Mouse (Mus musculus): ENCODE measurements at regions not wholly inside any gene's neighbourhood (a gene's known extent, or its start where the extent isn't known, plus 50 kb on each side); places are given as distances from the start of the nearest gene placed in this dataset.

GRCm38 (mm10) chr2:51840808-51841207 lies 94.2 kb downstream of the Rbm43 start:
- WGBS: 71% methylated on average over 3 of the region's 3 CpGs
- H3K4me2 ChIP-seq (replicated peaks): no peak overlapping the region
- no peak for ATAC-seq (ENCODE audit: low FRiP score)

GRCm38 (mm10) chr2:51844831-51845230 lies 90.1 kb downstream of the Rbm43 start:
- DNase-seq (ENCODE audit: low spot score) (no peak), ATAC-seq (ENCODE audit: low FRiP score) (no peak)
- Histone ChIP-seq H3K36me3 (replicated peaks; ENCODE audit: control insufficient read depth, insufficient read depth) (no peaks in the 10 kb centered on the region), H3K4me2 (replicated peaks) (no peak overlapping the region), H3K27ac (no peak overlapping the region), H3K27me3 (ENCODE audit: control insufficient read depth, insufficient read depth, low read length) (no peaks in the 10 kb centered on the region), H3K4me3 (replicated peaks; ENCODE audit: low read length) (no peak overlapping the region), H3K9ac (no peak overlapping the region), H3K4me1 (replicated peaks; ENCODE audit: control insufficient read depth, insufficient read depth, low read length) (no peaks in the 10 kb centered on the region), H3K9me3 (ENCODE audit: control insufficient read depth, low read length) (no peaks in the 10 kb centered on the region)
- 89% methylated on average over 8 of the region's 8 CpGs for WGBS

More at GRCm38 (mm10) chr2:51840808-51841207, 94.2 kb downstream of the Rbm43 start:
- Histone ChIP-seq H3K9ac (no peak overlapping the region), H3K4me1 (replicated peaks; ENCODE audit: control insufficient read depth, insufficient read depth, low read length) (no peaks in the 10 kb centered on the region), H3K27me3 (ENCODE audit: control insufficient read depth, insufficient read depth, low read length) (no peaks in the 10 kb centered on the region), H3K9me3 (ENCODE audit: control insufficient read depth, low read length) (no peaks in the 10 kb centered on the region), H3K4me3 (replicated peaks; ENCODE audit: low read length) (no peak overlapping the region), H3K36me3 (replicated peaks; ENCODE audit: control insufficient read depth, insufficient read depth) (no peaks in the 10 kb centered on the region), H3K27ac (no peak overlapping the region)
- DNase-seq (ENCODE audit: low spot score): peak; percentile 55

DNA sequence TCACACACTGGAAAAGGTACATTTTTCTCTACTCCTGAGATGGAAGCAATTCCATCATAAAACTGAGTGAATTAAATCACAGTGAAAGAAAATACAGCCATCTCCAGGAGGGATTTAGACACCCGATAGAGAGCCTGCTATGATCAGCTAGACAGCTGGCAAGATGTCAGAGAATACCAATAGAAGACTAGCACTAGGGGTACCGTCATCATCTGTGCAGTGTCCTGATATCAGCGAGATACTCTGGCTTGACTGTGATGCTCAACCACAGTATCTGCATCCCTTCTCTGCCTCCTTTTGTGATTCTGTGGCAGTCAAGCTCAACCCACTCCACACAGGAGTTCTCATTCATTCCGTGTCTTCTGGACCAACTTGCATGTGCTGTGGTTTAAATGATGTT lies 87.4 kb downstream of the Rbm43 start:
- no peak overlapping the region for H3K4me3 ChIP-seq (replicated peaks; ENCODE audit: low read length)
- no peaks in the 10 kb centered on the region for H3K9me3 ChIP-seq (ENCODE audit: control insufficient read depth, low read length)
- DNase-seq (ENCODE audit: low spot score) (peak; percentile 27), ATAC-seq (ENCODE audit: low FRiP score) (no peak)
- H3K9ac ChIP-seq: no peak overlapping the region
- H3K4me1 ChIP-seq (replicated peaks; ENCODE audit: control insufficient read depth, insufficient read depth, low read length): no peaks in the 10 kb centered on the region
- H3K27me3 ChIP-seq (ENCODE audit: control insufficient read depth, insufficient read depth, low read length): no peaks in the 10 kb centered on the region
- 43% methylated on average over 4 of the region's 4 CpGs for WGBS
- no peak overlapping the region for H3K4me2 ChIP-seq (replicated peaks)
- no peak overlapping the region for H3K27ac ChIP-seq
- no peaks in the 10 kb centered on the region for H3K36me3 ChIP-seq (replicated peaks; ENCODE audit: control insufficient read depth, insufficient read depth)

DNA sequence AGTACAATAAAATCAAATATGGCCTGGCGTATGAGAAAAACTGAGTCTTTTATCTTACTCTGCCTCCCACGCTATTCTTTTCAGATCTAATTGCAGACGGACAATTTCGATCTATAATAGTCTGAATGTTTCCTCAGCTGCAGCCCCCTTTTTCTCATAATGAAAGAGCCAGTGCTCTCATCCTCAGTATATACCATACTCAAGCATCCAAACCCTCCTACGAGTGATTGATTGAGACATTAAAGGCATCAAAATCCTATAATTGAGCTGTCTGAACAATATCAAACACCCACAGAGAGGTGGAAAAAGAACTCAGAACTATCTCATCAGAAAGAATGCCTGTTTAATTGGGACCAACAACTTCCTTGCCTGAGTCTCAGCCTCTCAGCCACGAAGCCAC lies 87.0 kb downstream of the Rbm43 start:
- ATAC-seq (ENCODE audit: low FRiP score) (no peak), DNase-seq (ENCODE audit: low spot score) (no peak)
- Histone ChIP-seq H3K9ac (no peak overlapping the region), H3K27me3 (ENCODE audit: control insufficient read depth, insufficient read depth, low read length) (no peaks in the 10 kb centered on the region), H3K27ac (no peak overlapping the region), H3K4me1 (replicated peaks; ENCODE audit: control insufficient read depth, insufficient read depth, low read length) (no peaks in the 10 kb centered on the region), H3K36me3 (replicated peaks; ENCODE audit: control insufficient read depth, insufficient read depth) (no peaks in the 10 kb centered on the region), H3K9me3 (ENCODE audit: control insufficient read depth, low read length) (no peaks in the 10 kb centered on the region), H3K4me2 (replicated peaks) (no peak overlapping the region), H3K4me3 (replicated peaks; ENCODE audit: low read length) (no peak overlapping the region)
- 68% methylated on average over 6 of the region's 6 CpGs for WGBS

DNA sequence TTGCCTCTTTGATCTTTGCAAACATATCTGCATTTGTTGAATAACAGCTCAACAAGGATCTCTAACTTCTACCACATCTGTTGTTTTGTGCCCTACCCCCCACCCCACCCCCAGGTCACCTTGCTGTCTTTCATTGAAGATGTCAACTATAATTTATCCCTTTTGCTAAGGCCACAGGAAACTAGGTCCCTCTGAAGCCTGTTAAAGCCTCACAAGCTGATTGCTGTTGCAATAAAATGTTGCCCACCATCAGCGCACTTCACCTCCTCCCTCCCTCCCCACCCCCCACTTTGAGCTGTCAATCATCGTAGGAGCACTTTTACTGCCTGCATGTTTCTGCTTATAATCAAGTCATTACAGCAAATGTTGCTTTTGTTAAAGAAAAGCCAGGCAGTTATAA lies 86.5 kb downstream of the Rbm43 start:
- Histone ChIP-seq H3K27me3 (ENCODE audit: control insufficient read depth, insufficient read depth, low read length) (no peaks in the 10 kb centered on the region), H3K4me3 (replicated peaks; ENCODE audit: low read length) (no peak overlapping the region), H3K9me3 (ENCODE audit: control insufficient read depth, low read length) (no peaks in the 10 kb centered on the region), H3K36me3 (replicated peaks; ENCODE audit: control insufficient read depth, insufficient read depth) (no peaks in the 10 kb centered on the region), H3K27ac (no peak overlapping the region), H3K4me2 (replicated peaks) (no peak overlapping the region), H3K9ac (no peak overlapping the region), H3K4me1 (replicated peaks; ENCODE audit: control insufficient read depth, insufficient read depth, low read length) (no peaks in the 10 kb centered on the region)
- WGBS: 46% methylated on average over 2 of the region's 2 CpGs
- DNase-seq (ENCODE audit: low spot score): no peak
- no peak for ATAC-seq (ENCODE audit: low FRiP score)

GRCm38 (mm10) chr2:51850581-51850980 lies 84.4 kb downstream of the Rbm43 start:
- Histone ChIP-seq H3K9ac (no peak overlapping the region), H3K4me3 (replicated peaks; ENCODE audit: low read length) (no peak overlapping the region), H3K27me3 (ENCODE audit: control insufficient read depth, insufficient read depth, low read length) (no peaks in the 10 kb centered on the region), H3K27ac (no peak overlapping the region), H3K9me3 (ENCODE audit: control insufficient read depth, low read length) (no peaks in the 10 kb centered on the region), H3K4me1 (replicated peaks; ENCODE audit: control insufficient read depth, insufficient read depth, low read length) (no peaks in the 10 kb centered on the region), H3K36me3 (replicated peaks; ENCODE audit: control insufficient read depth, insufficient read depth) (no peaks in the 10 kb centered on the region), H3K4me2 (replicated peaks) (no peak overlapping the region)
- DNase-seq (ENCODE audit: low spot score): no peak
- WGBS: 86% methylated on average over 9 of the region's 9 CpGs
- ATAC-seq (ENCODE audit: low FRiP score): no peak

- no peaks in the 10 kb centered on the region for H3K4me1 ChIP-seq (replicated peaks; ENCODE audit: control insufficient read depth, insufficient read depth, low read length)
- WGBS: 91% methylated on average over 7 of the region's 7 CpGs
- H3K27me3 ChIP-seq (ENCODE audit: control insufficient read depth, insufficient read depth, low read length): no peaks in the 10 kb centered on the region
- no peak overlapping the region for H3K4me3 ChIP-seq (replicated peaks; ENCODE audit: low read length)
- ATAC-seq (ENCODE audit: low FRiP score) (no peak), DNase-seq (ENCODE audit: low spot score) (no peak)
- H3K27ac ChIP-seq: no peak overlapping the region
- no peak overlapping the region for H3K9ac ChIP-seq
- H3K9me3 ChIP-seq (ENCODE audit: control insufficient read depth, low read length): no peaks in the 10 kb centered on the region
- no peak overlapping the region for H3K4me2 ChIP-seq (replicated peaks)
- no peaks in the 10 kb centered on the region for H3K36me3 ChIP-seq (replicated peaks; ENCODE audit: control insufficient read depth, insufficient read depth)
Observed at GRCm38 (mm10) chr2:51851711-51852110, 83.3 kb downstream of the Rbm43 start.

DNA sequence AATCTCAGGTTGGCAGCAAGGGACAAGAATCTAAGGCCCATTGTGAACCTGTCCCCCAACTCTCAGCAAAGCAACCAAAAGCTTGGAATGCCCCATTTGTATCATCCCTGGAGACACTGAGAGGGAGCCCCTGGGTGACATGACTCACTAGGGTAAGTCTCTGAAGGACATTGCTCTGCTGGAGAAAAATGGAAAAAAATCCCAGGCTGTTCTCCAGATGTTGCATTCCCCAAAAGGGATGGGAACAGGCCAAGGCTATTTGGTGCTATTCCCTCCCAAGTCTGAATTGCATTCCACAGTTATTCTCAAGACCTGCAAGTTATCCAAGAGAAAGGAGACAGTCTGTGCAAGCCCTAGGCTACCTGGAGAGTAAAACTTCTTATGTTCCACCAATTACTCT lies 77.7 kb downstream of the Rbm43 start:
- no peak overlapping the region for H3K27ac ChIP-seq
- DNase-seq (ENCODE audit: low spot score) (no peak), ATAC-seq (ENCODE audit: low FRiP score) (no peak)
- no peaks in the 10 kb centered on the region for H3K36me3 ChIP-seq (replicated peaks; ENCODE audit: control insufficient read depth, insufficient read depth)
- H3K9me3 ChIP-seq (ENCODE audit: control insufficient read depth, low read length): no peaks in the 10 kb centered on the region
- H3K27me3 ChIP-seq (ENCODE audit: control insufficient read depth, insufficient read depth, low read length): no peaks in the 10 kb centered on the region
- H3K9ac ChIP-seq: no peak overlapping the region
- no peak overlapping the region for H3K4me2 ChIP-seq (replicated peaks)
- H3K4me1 ChIP-seq (replicated peaks; ENCODE audit: control insufficient read depth, insufficient read depth, low read length): no peaks in the 10 kb centered on the region
- H3K4me3 ChIP-seq (replicated peaks; ENCODE audit: low read length): no peak overlapping the region

GRCm38 (mm10) chr2:51866045-51866444 lies 68.9 kb downstream of the Rbm43 start:
- 91% methylated on average over 5 of the region's 5 CpGs for WGBS
- no peak for ATAC-seq (ENCODE audit: low FRiP score)
- H3K27me3 ChIP-seq (ENCODE audit: control insufficient read depth, insufficient read depth, low read length): no peaks in the 10 kb centered on the region
- H3K4me3 ChIP-seq (replicated peaks; ENCODE audit: low read length): no peak overlapping the region
- no peak overlapping the region for H3K27ac ChIP-seq
- H3K4me2 ChIP-seq (replicated peaks): no peak overlapping the region
- DNase-seq (ENCODE audit: low spot score): no peak
- no peaks in the 10 kb centered on the region for H3K9me3 ChIP-seq (ENCODE audit: control insufficient read depth, low read length)
- H3K9ac ChIP-seq: no peak overlapping the region
- no peaks in the 10 kb centered on the region for H3K4me1 ChIP-seq (replicated peaks; ENCODE audit: control insufficient read depth, insufficient read depth, low read length)
- H3K36me3 ChIP-seq (replicated peaks; ENCODE audit: control insufficient read depth, insufficient read depth): no peaks in the 10 kb centered on the region

- ATAC-seq (ENCODE audit: low FRiP score): no peak
- no peak for DNase-seq (ENCODE audit: low spot score)
- Histone ChIP-seq H3K27ac (no peak overlapping the region), H3K27me3 (ENCODE audit: control insufficient read depth, insufficient read depth, low read length) (no peaks in the 10 kb centered on the region), H3K9ac (no peak overlapping the region), H3K36me3 (replicated peaks; ENCODE audit: control insufficient read depth, insufficient read depth) (no peaks in the 10 kb centered on the region), H3K4me1 (replicated peaks; ENCODE audit: control insufficient read depth, insufficient read depth, low read length) (no peaks in the 10 kb centered on the region), H3K4me2 (replicated peaks) (no peak overlapping the region), H3K9me3 (ENCODE audit: control insufficient read depth, low read length) (no peaks in the 10 kb centered on the region), H3K4me3 (replicated peaks; ENCODE audit: low read length) (no peak overlapping the region)
- WGBS: 90% methylated on average over 4 of the region's 4 CpGs
Observed at GRCm38 (mm10) chr2:51868878-51869510, 66.0 kb downstream of the Rbm43 start.
